Mouse (Mus musculus) liver, embryonic 13.5 days (tissue): ENCODE results near the gene Jtb. TPM values are rescaled to one million over a fixed set of nuclear protein-coding genes. Genes with fewer than 3 reads are reported as not detected.
"Not testable (repeated sequence)": the region's sequence is repeated elsewhere in the genome, so short reads cannot be mapped to it uniquely, and the experiment has no call there.

Source experiments
- ATAC-seq: fragments of 200-750 bp; cut with Nextera tagmentation; 2 replicates; pipeline ENCODE4 v1.8.0; 2017; ENCODE audit warnings: low read depth, mild to moderate bottlenecking, moderate number of reproducible peaks, moderate library complexity
- DNase-seq: peaks from one replicate; pipeline ENCODE4 v3.0.0; 2022
- H3K27ac ChIP-seq: fragments of 300-500 bp; sonication (generic); 2 replicates; pipeline ENCODE4 v1.5.1; 2015; ENCODE audit warnings: moderate library complexity, mild to moderate bottlenecking, inconsistent platforms
- H3K27me3 ChIP-seq: fragments of 300-500 bp; sonication (generic); 2 replicates; pipeline ENCODE4 v1.6.1; 2015; ENCODE audit warnings: mild to moderate bottlenecking, inconsistent platforms
- H3K36me3 ChIP-seq: fragments of 300-500 bp; sonication (generic); 2 replicates; pipeline ENCODE4 v1.6.1; 2015; ENCODE audit warnings: mild to moderate bottlenecking, inconsistent platforms
- H3K4me1 ChIP-seq: fragments of 300-500 bp; sonication (generic); replicated peaks from 2 replicates; pipeline ENCODE4 v1.6.1; 2015; ENCODE audit warnings: inconsistent platforms
- H3K4me2 ChIP-seq: fragments of 300-500 bp; sonication (generic); 2 replicates; pipeline ENCODE4 v1.6.1; 2015; ENCODE audit warnings: inconsistent platforms, mild to moderate bottlenecking, moderate library complexity
- H3K4me3 ChIP-seq: fragments of 300-500 bp; sonication (generic); replicated peaks from 2 replicates; pipeline ENCODE4 v1.5.1; 2015; ENCODE audit warnings: mild to moderate bottlenecking, inconsistent platforms
- H3K9ac ChIP-seq: fragments of 300-500 bp; sonication (generic); 2 replicates; pipeline ENCODE4 v1.6.1; 2015; ENCODE audit warnings: mild to moderate bottlenecking, inconsistent platforms
- H3K9me3 ChIP-seq: fragments of 300-500 bp; sonication (generic); replicated peaks from 2 replicates; pipeline ENCODE4 v1.6.1; 2016; ENCODE audit warnings: inconsistent platforms
- WGBS: fragments of 180-500 bp; shearing (Covaris S2); methylation state at CpG from one replicate; pipeline ENCODE4 v1.1.7; 2015; ENCODE audit not compliant: insufficient replicate concordance; 5-methylcytosine and 5-hydroxymethylcytosine counted together
- polyA plus RNA-seq: library from polyadenylated mRNA; unstranded; fragments of >200 nt; fragmentation: Nextera tagmentation; extraction: Ambion mirVana; gene quantifications from 2 replicates; pipeline ENCODE4 v1.2.1, GENCODE M21; 2015

Gene Jtb
- polyA plus RNA-seq, 1 experiment from 2014 or later = 59.5 TPM

- Histone ChIP-seq H3K9ac (no peak overlapping the region), H3K27ac (no peak overlapping the region), H3K4me3 (no peak overlapping the region), H3K4me1 (peaks cover 35% of the 10 kb centered on the region), H3K27me3 (no peaks in the 10 kb centered on the region), H3K36me3 (no peaks in the 10 kb centered on the region; the same call in 1 of the 2 replicates), H3K9me3 (no peaks in the 10 kb centered on the region), H3K4me2 (no peak overlapping the region)
- WGBS = 73% methylated on average over 10 of the region's 10 CpGs
- ATAC-seq (no peak), DNase-seq (no peak)
Observed at GRCm38 (mm10) chr3:90224331-90224730, 7.1 kb upstream of the Jtb start.

GRCm38 (mm10) chr3:90231075-90231474 is 322 bp upstream of the Jtb start:
- H3K4me3 ChIP-seq = peak overlapping the region; percentile 77
- H3K36me3 ChIP-seq = peaks cover 29% of the 10 kb centered on the region
- H3K9me3 ChIP-seq = no peaks in the 10 kb centered on the region
- H3K4me2 ChIP-seq = peak overlapping the region; percentile 86
- no peak for ATAC-seq
- peak overlapping the region; percentile 83 for H3K9ac ChIP-seq
- no peaks in the 10 kb centered on the region for H3K27me3 ChIP-seq
- WGBS = 10% methylated on average over 8 of the region's 8 CpGs
- H3K4me1 ChIP-seq = peaks cover 22% of the 10 kb centered on the region
- peak overlapping the region; percentile 82; the same call in 1 of the 2 replicates for H3K27ac ChIP-seq
- DNase-seq = no peak

GRCm38 (mm10) chr3:90241251-90241650 is 9.9 kb downstream of the Jtb start:
- no peaks in the 10 kb centered on the region for H3K27me3 ChIP-seq
- H3K9me3 ChIP-seq = no peaks in the 10 kb centered on the region
- DNase-seq = no peak
- H3K4me3 ChIP-seq = no peak overlapping the region
- peaks cover 29% of the 10 kb centered on the region for H3K4me1 ChIP-seq
- ATAC-seq = peak; percentile 59
- H3K4me2 ChIP-seq = no peak overlapping the region
- no peak overlapping the region for H3K27ac ChIP-seq
- 94% methylated on average over 2 of the region's 2 CpGs for WGBS
- H3K36me3 ChIP-seq = no peaks in the 10 kb centered on the region; the same call in 1 of the 2 replicates
- no peak overlapping the region for H3K9ac ChIP-seq

GRCm38 (mm10) chr3:90241669-90242358 is 10.4 kb downstream of the Jtb start:
- Histone ChIP-seq H3K4me2 (no peak overlapping the region), H3K9ac (no peak overlapping the region), H3K4me3 (no peak overlapping the region), H3K9me3 (no peaks in the 10 kb centered on the region), H3K27ac (no peak overlapping the region), H3K27me3 (no peaks in the 10 kb centered on the region), H3K36me3 (no peaks in the 10 kb centered on the region), H3K4me1 (peaks cover 29% of the 10 kb centered on the region)
- ATAC-seq = peak; percentile 8; the same call in 1 of the 2 replicates
- no peak for DNase-seq
- WGBS = 61% methylated on average over 10 of the region's 10 CpGs

GRCm38 (mm10) chr3:90242984-90243775 is 11.8 kb downstream of the Jtb start, which contains the start of gene Creb3l4:
TSS of gene Creb3l4 (minus strand) at chr3:90243512.
- H3K9me3 ChIP-seq = no peaks in the 10 kb centered on the region
- H3K27ac ChIP-seq = no peak within 1 kb of the TSS
- peaks cover 35% of the 10 kb centered on the region for H3K4me1 ChIP-seq
- ATAC-seq = no peak
- H3K27me3 ChIP-seq = no peaks in the 10 kb centered on the region
- WGBS = 17% methylated on average over 19 of the region's 19 CpGs
- peak within 1 kb of the TSS; percentile 60 for H3K4me2 ChIP-seq
- peak within 1 kb of the TSS; percentile 37 for H3K4me3 ChIP-seq
- H3K9ac ChIP-seq = peak within 1 kb of the TSS; percentile 17; the same call in 1 of the 2 replicates
- no peak for DNase-seq
- no peaks in the 10 kb centered on the region for H3K36me3 ChIP-seq

GRCm38 (mm10) chr3:90245406-90245805 is 14.0 kb downstream of the Jtb start:
- Histone ChIP-seq H3K9ac (no peak overlapping the region), H3K36me3 (peaks cover under 1% of the 10 kb centered on the region; the same call in 1 of the 2 replicates), H3K27ac (no peak overlapping the region), H3K4me2 (no peak overlapping the region), H3K4me1 (peaks cover 48% of the 10 kb centered on the region), H3K4me3 (no peak overlapping the region), H3K27me3 (no peaks in the 10 kb centered on the region), H3K9me3 (no peaks in the 10 kb centered on the region)
- ATAC-seq = no peak
- WGBS = 57% methylated on average over 2 of the region's 2 CpGs
- no peak for DNase-seq

- Histone ChIP-seq H3K4me1 (peaks cover 44% of the 10 kb centered on the region), H3K9me3 (no peaks in the 10 kb centered on the region), H3K4me3 (peak overlapping the region; percentile 78), H3K4me2 (peak overlapping the region; percentile 97), H3K36me3 (peaks cover 15% of the 10 kb centered on the region), H3K27me3 (no peaks in the 10 kb centered on the region), H3K27ac (peak overlapping the region; percentile 71), H3K9ac (peak overlapping the region; percentile 85)
- DNase-seq (no peak), ATAC-seq (no peak)
- 6% methylated on average over 3 of the region's 3 CpGs for WGBS
Observed at GRCm38 (mm10) chr3:90247630-90247959, 16.2 kb downstream of the Jtb start.

- H3K4me1 ChIP-seq = peaks cover 38% of the 10 kb centered on the region
- H3K27me3 ChIP-seq = no peaks in the 10 kb centered on the region
- H3K4me3 ChIP-seq = peak within 1 kb of the TSS; percentile 78
- WGBS = under 1% methylated on average over 44 of the region's 44 CpGs
- DNase-seq (peak; percentile 85), ATAC-seq (peak; percentile 92)
- peak within 1 kb of the TSS; percentile 85 for H3K9ac ChIP-seq
- peaks cover 15% of the 10 kb centered on the region for H3K36me3 ChIP-seq
- H3K4me2 ChIP-seq = peak within 1 kb of the TSS; percentile 97
- H3K27ac ChIP-seq = peak within 1 kb of the TSS; percentile 85
- H3K9me3 ChIP-seq = no peaks in the 10 kb centered on the region
Observed at GRCm38 (mm10) chr3:90247960-90248745, 16.8 kb downstream of the Jtb start, which contains the start of gene Slc39a1. TSS of gene Slc39a1 (plus strand) at chr3:90248172.

GRCm38 (mm10) chr3:90248746-90249100 is 17.3 kb downstream of the Jtb start:
- peak; percentile 28; the same call in 1 of the 2 replicates for ATAC-seq
- WGBS = under 1% methylated on average over 10 of the region's 10 CpGs

GRCm38 (mm10) chr3:90250791-90251190 is 19.4 kb downstream of the Jtb start:
- Histone ChIP-seq H3K9me3 (no peaks in the 10 kb centered on the region), H3K9ac (no peak overlapping the region), H3K36me3 (peaks cover 15% of the 10 kb centered on the region), H3K27ac (no peak overlapping the region), H3K4me1 (peaks cover 39% of the 10 kb centered on the region), H3K4me3 (no peak overlapping the region), H3K4me2 (no peak overlapping the region), H3K27me3 (no peaks in the 10 kb centered on the region)
- no peak for ATAC-seq
- no peak for DNase-seq
- WGBS = 80% methylated on average over 6 of the region's 6 CpGs

More at GRCm38 (mm10) chr3:90248746-90249100, 17.3 kb downstream of the Jtb start:
- no peaks in the 10 kb centered on the region for H3K9me3 ChIP-seq
- H3K4me3 ChIP-seq = peak overlapping the region; percentile 78
- no peaks in the 10 kb centered on the region for H3K27me3 ChIP-seq
- H3K4me1 ChIP-seq = peaks cover 33% of the 10 kb centered on the region
- peak overlapping the region; percentile 85 for H3K27ac ChIP-seq
- H3K9ac ChIP-seq = peak overlapping the region; percentile 85
- peak; percentile 22 for DNase-seq
- peak overlapping the region; percentile 97 for H3K4me2 ChIP-seq
- peaks cover 15% of the 10 kb centered on the region for H3K36me3 ChIP-seq

GRCm38 (mm10) chr3:90251731-90252226 is 20.4 kb downstream of the Jtb start:
- ATAC-seq, H3K27me3 ChIP-seq: not testable (repeated sequence)
- 90% methylated on average over 10 of the region's 12 CpGs for WGBS

More at GRCm38 (mm10) chr3:90251731-90252226, 20.4 kb downstream of the Jtb start:
- not testable (repeated sequence) for H3K9me3 ChIP-seq, DNase-seq, H3K4me3 ChIP-seq, H3K27ac ChIP-seq, H3K4me2 ChIP-seq, H3K9ac ChIP-seq
- Histone ChIP-seq H3K4me1 (peaks cover 47% of the 10 kb centered on the region), H3K36me3 (peaks cover 17% of the 10 kb centered on the region)
